Mouse (Mus musculus) CD4-positive, CD25-positive, alpha-beta regulatory T cell, adult 9 weeks (primary cell): Measurements from ENCODE around the gene Adcy5. TPM values are rescaled to one million over a fixed set of nuclear protein-coding genes. Genes with fewer than 3 reads are reported as not detected.

Experiments used
- polyA plus RNA-seq: library from polyadenylated mRNA; unstranded; fragments of 100-300 nt; shearing (Covaris generic); gene quantifications from one replicate; pipeline ENCODE4 v1.2.1, GENCODE M21; 2017

The Adcy5 gene
- polyA plus RNA-seq = 0.09 TPM

GRCm38 (mm10) chr16:35154641-35155390 is at the start of gene Adcy5:
Gene Adcy5 (plus strand): TSS chr16:35154877.

Other genes starting within 250 kb of the Adcy5 start
- gene Hacd2, start 132.4 kb upstream of the Adcy5 start, polyA plus RNA-seq = 17.9 TPM
- gene Sec22a, start 209.0 kb downstream of the Adcy5 start, polyA plus RNA-seq = 41.9 TPM